Mouse (Mus musculus): ENCODE measurements around the gene Rbfox3.

The Rbfox3 gene

GRCm38 (mm10) chr11:118754535-118754934, 156.9 kb downstream of the Rbfox3 start:
- no peak for DNase-seq

- DNase-seq = peak; percentile 36
These were observed 159.3 kb downstream of the Rbfox3 start for GRCm38 (mm10) chr11:118751879-118752616.

GRCm38 (mm10) chr11:118750745-118751330, 160.6 kb downstream of the Rbfox3 start:
- no peak for DNase-seq

GRCm38 (mm10) chr11:118749541-118749940, 161.9 kb downstream of the Rbfox3 start:
- DNase-seq = no peak

GRCm38 (mm10) chr11:118748622-118749021, 162.8 kb downstream of the Rbfox3 start:
- DNase-seq = no peak

- no peak for DNase-seq
These were observed 166.1 kb downstream of the Rbfox3 start for GRCm38 (mm10) chr11:118745279-118745678.

- peak; percentile 51 for DNase-seq
These were observed 166.6 kb downstream of the Rbfox3 start for GRCm38 (mm10) chr11:118744782-118745181.

GRCm38 (mm10) chr11:118742762-118743161, 168.6 kb downstream of the Rbfox3 start:
- no peak for DNase-seq

- DNase-seq = peak; percentile 72
These were observed 170.1 kb downstream of the Rbfox3 start for GRCm38 (mm10) chr11:118741262-118741661.

GRCm38 (mm10) chr11:118740001-118740400, 171.4 kb downstream of the Rbfox3 start:
- DNase-seq = peak; percentile 72

GRCm38 (mm10) chr11:118738855-118739832, 172.3 kb downstream of the Rbfox3 start:
- peak; percentile 85 for DNase-seq

- no peak for DNase-seq
These were observed 173.1 kb downstream of the Rbfox3 start for GRCm38 (mm10) chr11:118738323-118738722.

- no peak for DNase-seq
These were observed 173.6 kb downstream of the Rbfox3 start for GRCm38 (mm10) chr11:118737821-118738220.

- DNase-seq = no peak
These were observed 174.4 kb downstream of the Rbfox3 start for GRCm38 (mm10) chr11:118736993-118737392.

GRCm38 (mm10) chr11:118731655-118732054, 179.7 kb downstream of the Rbfox3 start:
- no peak for DNase-seq

GRCm38 (mm10) chr11:118729373-118729772, 182.0 kb downstream of the Rbfox3 start:
- DNase-seq = no peak

- DNase-seq = no peak
These were observed 182.6 kb downstream of the Rbfox3 start for GRCm38 (mm10) chr11:118728797-118729196.

GRCm38 (mm10) chr11:118728083-118728551, 183.3 kb downstream of the Rbfox3 start:
- no peak for DNase-seq

- no peak for DNase-seq
These were observed 185.0 kb downstream of the Rbfox3 start for GRCm38 (mm10) chr11:118726430-118726829.

- no peak for DNase-seq
These were observed 187.0 kb downstream of the Rbfox3 start for GRCm38 (mm10) chr11:118724423-118724822.

- DNase-seq = no peak
These were observed 188.2 kb downstream of the Rbfox3 start for GRCm38 (mm10) chr11:118723166-118723565.

GRCm38 (mm10) chr11:118721898-118722297, 189.5 kb downstream of the Rbfox3 start:
- DNase-seq = no peak
